Mouse (Mus musculus): ENCODE measurements around the gene Laptm5.

Laptm5 gene

DNA sequence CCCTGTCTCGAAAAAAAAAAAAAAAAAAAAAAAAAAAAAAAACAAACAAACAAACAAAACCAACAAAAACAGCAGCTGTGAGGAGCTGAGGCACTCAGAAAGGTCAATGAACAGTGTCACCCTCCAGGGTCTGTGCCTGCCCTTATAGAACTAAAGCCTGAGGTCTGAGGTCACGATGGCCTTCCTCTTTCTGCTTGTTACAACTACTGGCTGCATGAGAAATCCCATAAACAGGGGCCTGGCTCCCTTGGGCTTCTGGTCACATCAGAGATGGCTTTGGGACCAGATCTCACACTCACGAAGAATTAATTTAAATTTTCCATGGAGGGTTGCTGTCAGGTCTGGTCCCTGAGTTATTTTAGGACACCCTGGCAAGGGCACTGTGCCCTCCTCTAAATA is 13.5 kb upstream of the Laptm5 start:
- no peak for DNase-seq (ENCODE audit: low read depth, low spot score)

DNA sequence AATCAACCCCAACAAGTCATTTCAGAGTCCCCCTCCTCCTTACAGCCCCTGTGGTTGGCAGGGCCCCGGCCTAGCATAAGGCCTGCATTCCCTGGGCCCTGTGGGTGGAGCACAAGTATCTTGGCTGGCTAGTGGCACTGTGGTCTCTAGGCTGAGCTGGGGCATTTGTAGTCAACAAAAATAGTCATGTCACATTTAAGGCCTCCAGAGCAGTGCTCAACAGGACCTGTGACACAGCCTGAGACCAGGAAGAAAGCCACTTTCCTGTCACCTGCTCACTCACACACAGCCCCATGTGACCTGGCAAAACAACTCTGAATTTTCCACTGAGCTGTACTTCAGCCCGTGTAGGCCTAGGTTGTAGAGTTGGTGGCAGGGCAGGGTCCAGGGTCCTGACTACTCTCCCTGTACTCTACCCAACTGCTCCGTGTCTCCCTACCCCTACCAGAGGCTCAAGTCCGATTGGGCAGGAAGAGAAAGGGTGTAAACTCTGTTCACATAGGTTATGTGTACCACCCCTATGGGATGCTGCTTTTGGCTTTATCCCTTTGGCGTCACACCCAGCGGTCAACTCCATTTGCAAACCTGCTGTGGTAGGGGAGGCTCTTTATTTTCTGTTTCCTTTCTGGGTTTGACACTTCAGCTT is 13.0 kb upstream of the Laptm5 start:
- no peak for DNase-seq (ENCODE audit: low read depth, low spot score)

DNA sequence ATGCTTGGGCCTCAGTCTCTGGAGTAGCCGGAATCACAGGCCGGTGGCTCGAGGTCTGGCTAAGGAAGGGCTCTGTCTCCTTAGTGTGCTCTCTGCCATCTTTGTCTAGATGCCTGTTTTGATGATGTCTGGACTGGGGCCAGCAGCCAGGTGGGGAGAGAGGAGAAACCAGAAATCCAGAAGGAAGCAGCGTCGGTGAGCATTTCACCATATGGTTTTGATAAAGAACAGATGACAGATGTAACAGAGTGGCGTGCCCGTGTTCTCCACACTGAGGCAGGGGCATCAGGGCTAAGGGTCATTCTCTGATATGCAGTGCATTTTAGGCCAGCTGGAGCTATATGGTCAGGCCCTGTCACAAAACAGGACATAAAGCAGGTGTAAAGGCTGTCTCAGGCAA is 12.2 kb upstream of the Laptm5 start:
- DNase-seq (ENCODE audit: low read depth, low spot score), result no peak

DNA sequence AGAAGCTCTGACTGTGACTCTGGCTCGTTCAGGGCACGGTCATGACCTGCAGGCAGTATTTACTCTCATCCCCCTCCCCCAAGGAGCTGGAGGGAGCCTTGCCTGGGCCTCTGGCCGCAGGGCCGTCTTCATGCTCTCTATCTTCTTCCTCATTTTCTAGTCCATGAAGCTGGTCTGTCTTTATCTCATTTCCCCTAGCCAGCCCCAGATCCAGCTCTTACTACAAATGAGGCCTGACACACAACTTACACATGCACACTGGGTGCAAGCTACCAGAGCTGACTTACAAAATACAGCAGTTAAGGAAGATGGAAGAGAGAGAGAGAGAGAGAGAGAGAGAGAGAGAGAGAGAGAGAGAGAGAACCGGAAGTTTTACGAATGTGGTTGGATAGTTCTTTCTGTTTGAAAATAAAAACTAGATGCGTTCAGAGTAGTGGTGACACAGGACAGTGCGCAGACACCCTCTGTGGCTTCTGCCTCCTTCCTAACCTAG is 10.6 kb upstream of the Laptm5 start:
- no peak for DNase-seq (ENCODE audit: low read depth, low spot score)

DNA sequence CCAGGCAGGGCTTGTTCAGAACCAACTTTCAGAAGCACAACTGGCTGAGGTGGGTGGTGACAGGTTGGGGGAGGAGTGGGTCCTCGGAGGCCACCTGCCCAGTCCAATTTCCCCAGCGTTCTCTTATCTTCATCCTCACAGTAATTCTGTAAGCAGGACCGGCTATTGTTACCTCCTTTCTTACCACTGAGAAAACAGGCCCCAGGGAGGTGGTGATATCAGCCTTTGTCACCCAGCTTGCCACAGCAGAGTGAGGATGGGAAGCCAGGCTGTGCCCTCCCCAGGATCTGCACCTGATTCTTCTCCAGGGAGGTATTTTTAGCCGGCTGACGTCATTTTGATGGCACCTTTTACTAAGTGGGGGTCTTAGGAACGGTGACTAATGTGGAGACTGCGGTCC is 7.9 kb upstream of the Laptm5 start:
- no peak for DNase-seq (ENCODE audit: low read depth, low spot score)

DNA sequence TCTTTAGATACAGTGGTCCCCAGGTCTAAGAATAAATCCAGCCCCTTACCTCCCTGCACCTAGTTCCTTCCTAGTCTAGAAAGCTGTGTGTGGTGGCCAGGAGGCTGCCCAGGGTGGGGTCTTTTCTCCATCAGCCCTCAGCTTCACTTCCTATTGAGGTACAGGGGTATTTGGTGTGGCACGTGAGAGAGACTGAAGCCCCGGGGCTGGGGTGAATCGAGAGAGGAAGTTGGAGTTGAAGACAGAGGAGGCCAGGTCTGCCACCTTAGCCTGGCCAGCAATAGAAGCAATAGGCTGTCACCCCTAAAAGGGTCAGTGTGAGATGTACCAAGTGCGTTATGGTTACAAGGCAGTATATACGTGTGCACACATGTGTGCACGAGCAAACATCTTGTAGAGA is 7.0 kb upstream of the Laptm5 start:
- DNase-seq (ENCODE audit: low read depth, low spot score), result no peak

DNA sequence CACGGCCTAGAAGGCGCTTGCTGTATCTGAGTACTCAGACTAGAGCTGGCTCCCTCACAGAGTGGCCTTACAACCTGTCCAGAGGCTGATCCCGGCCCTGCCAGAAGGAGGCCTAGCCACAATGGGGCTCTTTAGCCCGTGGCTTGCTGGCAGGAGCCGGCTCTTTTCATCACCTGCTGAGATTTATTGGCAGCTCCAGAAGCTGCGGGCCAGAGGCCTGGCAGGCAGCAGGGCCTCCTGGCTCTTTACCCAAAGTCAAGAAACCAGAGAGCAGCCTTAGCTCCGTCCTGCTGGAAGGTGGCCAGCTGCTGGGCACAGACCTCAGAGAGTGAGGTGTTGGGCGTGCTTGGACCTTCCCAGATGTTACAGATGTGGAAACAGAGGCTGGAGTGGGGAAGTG is 6.6 kb upstream of the Laptm5 start:
- DNase-seq (ENCODE audit: low read depth, low spot score), result no peak

DNA sequence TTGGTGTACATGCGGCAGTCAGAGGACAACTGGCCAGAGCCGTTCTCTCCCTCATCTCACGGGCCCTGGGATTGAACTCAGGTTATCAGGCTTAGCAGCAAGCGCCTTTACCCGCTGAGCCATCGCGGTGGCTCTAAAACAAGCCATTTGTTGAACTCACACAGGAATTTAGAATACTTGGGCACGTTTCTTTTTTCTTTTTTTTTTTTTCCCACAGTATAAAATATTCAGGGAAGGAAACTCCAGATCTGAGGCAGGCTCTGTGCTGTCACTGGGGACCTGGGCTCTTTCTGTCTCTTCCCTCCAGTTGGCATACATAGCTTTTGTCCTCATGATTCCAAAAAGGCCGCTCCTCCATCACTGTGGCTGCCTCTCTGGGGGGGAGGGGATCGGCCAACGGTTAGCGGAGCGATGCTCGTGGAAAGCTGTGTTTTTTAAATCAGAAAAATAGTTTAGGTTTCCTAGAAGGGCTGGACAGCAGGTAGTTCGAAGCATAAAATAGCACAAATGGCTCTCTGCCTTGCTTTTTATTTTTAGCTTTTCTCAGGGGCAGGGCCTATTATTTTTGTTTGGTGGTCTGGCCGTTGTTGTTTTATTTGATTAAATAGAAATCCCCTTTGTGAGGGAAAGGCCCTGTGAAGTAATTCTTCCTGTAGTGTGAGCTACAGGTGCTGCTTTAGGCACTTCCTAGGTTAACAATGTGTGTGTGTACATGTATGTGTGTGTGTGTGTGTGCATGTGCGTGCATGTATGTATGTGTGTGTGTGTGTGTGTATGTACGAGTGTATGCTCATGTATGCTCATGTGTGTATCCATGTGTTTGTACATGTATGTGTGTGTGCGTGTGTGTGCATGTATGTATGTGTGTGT is 5.5 kb upstream of the Laptm5 start:
- no peak for DNase-seq (ENCODE audit: low read depth, low spot score)

DNA sequence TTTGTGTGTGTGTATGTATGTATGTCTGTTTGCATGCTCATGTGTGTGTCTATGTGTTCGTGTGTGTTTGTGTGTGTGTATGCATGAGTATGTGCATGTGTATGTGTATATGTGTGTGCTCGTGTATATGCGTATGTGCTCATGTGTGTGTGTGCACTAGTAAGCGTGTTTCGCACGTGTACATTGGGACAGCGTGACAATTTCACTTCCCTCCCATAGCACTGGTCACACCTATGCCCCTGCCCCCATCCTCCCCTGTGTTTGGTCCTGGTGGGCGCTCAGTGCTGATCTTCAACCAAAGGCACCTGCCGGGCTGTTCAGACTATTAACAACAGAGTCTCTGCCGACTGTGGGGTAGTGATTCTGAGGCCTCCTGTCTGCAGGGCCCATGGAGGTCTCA is 4.8 kb upstream of the Laptm5 start:
- no peak for DNase-seq (ENCODE audit: low read depth, low spot score)

DNA sequence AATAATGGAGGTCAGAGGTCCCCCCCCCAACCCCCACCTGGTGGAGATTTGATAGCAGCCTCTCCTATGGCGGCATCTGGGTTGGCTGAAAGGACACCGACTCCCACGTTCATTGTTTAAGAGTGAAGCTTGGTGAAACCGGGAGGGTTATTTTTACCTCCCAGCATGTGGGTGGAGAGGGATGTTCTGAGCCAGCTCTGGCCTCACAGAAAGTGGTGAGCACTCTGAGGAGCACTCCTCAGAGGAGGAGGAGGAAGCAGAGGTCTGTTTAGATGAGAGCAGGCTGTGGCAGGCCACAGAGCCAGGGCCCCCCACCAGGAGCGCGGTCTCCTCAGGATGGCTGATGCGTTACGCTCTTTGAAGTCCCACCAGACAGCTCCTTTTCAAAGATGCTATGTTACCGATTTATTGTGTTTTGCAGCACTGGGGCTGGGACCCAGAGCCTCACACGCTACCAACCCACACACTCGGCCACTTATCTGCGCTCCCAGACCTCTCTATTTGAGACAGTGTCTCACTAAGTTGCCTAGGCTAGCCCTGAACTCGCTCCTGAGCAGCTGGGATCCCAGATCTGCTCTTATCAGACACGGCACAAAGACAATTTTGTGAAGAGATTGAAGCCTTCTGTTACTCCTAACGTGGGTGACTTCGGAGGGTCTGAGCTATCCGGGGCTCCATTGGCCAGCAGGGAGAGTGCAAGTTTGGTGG is 3.6 kb upstream of the Laptm5 start:
- DNase-seq (ENCODE audit: low read depth, low spot score), result no peak

DNA sequence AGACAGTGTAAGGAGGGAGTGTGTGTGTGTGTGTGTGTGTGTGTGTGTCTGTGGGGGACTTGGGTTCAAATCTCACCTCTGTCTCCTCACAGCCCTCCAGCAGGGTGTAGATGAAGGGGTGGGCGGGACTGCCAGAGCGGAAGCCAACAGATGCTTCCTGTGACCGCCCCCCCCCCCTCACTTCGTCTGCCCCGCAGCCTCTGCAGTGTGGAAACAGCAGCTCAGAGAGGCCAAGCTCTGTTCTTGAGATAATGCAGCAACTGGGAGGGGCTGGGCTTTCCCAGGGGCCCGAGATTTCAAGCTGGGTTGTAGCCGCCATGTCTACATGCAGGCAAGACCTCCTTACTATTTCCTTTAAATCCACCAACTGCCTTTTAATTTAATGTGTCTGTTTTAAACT is 2.3 kb upstream of the Laptm5 start:
- no peak for DNase-seq (ENCODE audit: low read depth, low spot score)

DNA sequence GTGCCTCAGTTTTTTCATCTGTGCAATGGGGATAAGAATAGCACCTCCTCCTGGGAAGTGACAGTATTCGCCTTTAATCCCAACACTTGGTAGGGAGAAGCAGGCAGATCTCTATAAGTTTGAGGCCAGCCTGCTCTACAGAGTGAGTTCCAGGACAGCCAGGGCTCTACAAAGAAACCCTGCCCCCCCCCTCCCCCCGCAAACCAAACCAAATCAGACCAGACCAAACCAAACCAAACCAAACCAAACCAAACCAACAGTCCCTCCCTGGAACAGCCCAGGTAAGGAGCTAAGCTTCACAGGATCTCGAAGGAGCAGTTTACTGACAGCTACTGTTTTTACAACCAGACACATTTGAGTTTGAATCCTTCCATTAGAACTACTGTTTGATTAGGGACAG is 299 bp upstream of the Laptm5 start:
- DNase-seq (ENCODE audit: low read depth, low spot score), result no peak

DNA sequence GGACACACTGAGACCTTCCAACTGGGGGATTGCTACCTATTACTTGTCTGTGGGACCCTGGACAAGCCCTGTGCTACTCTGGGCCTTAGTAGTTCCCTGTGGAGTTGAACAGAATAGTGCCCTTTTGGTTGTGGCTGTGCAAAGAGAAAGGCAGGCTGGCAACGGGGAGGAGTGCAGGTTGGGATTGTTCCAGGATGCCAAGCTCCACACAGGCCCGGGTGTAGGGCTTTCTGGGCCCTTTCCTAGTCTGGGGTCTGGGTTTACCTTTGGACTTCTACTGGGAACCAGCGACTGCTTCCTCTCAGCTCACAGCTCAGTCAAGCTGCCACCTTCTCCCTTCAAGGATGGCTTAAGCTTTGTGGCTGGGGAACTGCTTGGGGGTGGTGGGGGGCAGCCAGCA is 586 bp downstream of the Laptm5 start:
- DNase-seq (ENCODE audit: low read depth, low spot score), result no peak

DNA sequence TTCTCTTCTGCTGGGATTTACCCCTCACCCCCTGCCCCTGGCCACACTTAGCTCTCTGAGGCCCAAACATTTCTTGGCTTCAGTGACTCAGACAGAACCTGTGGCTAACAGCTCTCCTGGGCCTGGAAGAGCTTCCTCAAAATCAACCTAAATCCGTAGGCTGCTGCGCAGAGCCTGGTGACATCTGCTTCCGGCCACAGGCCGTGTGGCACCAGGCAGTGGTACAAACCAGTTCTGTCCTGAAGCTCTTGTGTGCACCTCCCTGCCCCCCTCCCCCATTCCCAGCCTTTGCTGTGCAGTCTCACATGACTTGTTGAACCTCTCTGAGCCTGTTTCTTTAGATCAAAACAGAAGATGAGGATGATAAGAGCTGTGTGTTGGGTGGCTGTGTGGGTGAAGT is 1.1 kb downstream of the Laptm5 start:
- DNase-seq (ENCODE audit: low read depth, low spot score), result no peak

DNA sequence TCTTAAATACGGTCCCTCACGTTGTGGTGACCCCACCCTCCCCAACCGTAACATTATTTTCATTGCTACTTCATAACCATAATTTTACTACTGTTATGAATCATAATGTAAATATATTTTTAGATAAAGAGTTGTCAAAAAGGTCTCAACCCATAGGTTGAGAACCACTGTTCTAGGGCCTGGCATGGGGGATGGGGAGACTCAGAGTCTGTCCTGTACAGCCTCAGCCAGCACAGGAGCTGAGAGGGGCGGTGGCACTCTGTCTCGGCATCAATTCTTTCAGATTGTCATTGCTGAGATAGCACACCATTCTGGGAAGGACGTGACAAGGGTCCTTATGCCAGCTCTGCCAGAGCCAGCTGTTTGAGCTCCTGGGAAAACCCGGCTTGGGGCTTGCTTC is 1.6 kb downstream of the Laptm5 start:
- no peak for DNase-seq (ENCODE audit: low read depth, low spot score)

DNA sequence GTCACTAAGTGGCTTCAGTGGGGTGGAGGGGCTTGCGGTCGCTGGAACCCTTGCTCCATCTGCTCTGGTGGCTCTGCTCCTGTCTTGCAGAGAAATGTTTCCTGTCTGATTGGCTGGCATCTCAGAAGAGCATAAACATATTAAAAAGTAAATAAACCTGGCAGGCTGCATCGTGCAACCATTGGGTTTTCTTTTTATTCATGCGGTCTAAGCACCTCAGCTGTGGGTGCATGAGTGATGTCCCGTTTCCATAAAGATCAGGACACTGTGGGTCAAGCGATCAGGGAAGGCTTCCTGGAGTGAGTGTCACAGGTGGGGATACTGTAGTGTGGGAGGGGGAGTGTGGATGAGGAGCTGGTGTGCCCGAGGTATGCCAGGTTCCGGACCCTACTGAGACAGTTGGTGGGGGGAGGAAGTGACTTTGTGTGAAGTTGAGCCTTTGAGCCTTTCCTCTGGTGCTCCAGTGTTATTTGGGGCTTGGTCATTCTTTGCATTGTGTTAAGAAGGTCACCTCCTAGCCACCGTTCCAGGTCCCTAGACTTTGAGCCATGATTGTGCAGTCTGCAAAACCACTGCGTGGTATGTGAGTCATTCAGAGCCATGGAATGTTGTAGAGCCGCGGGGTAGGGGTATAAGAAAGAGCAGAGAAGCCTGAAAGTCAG is 2.2 kb downstream of the Laptm5 start:
- no peak for DNase-seq (ENCODE audit: low read depth, low spot score)

DNA sequence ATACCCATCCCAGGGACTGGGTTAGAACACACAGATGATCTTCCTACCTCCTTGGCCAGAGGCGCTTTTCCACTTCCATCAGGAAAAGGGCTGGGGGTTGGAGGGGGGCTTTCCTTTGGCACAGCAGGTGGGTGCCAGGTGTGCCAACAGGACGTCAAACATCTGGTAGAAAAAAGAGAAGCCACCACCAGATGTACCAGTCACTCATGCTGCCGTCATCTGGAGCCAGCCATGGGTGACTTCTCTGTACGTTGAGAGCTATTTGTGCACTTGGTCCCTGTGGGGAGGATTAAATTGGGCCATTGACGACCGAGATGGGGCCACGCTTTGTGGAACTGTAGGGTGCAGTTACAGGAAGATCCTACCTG is 2.7 kb downstream of the Laptm5 start:
- no peak for DNase-seq (ENCODE audit: low read depth, low spot score)

DNA sequence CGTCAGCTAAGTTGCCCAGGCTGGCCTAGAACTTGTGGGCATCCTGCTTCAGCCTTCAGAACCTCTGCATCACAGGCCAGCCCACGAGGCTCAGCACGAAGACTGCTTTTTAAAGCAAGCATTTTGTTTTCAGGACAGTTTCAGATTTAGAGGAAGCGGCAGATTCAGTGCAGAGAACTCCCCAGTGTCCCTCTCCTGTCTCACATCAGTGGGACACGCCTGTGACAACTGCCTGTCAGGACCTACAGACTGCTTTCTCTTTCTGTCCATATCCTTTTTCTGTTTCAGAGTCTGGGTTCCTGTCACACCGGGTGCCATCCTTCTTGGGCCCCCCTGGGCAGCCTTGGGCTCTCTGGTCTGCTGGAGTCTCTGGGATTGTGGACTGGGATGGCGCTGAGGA is 3.7 kb downstream of the Laptm5 start:
- DNase-seq (ENCODE audit: low read depth, low spot score), result no peak

DNA sequence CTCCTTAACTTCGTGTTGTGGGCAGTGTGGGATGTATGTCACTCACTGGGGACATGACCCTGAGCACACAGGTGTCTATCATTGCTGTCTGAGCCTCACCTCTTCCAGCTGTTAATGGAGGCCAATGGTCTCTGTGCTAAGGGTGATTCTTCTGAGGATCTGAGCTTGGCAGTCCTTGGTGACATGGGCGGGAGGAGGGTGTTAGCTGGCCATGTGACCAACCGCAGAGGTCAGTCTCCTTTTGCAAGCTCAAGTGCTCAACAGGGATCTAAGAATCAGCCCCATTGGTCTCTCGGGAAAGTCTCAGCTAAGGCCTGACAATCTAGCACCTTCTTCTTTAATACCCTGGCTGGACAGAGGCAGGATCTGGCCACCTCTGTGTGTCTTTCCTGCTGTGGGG is 4.6 kb downstream of the Laptm5 start:
- DNase-seq (ENCODE audit: low read depth, low spot score), result no peak

DNA sequence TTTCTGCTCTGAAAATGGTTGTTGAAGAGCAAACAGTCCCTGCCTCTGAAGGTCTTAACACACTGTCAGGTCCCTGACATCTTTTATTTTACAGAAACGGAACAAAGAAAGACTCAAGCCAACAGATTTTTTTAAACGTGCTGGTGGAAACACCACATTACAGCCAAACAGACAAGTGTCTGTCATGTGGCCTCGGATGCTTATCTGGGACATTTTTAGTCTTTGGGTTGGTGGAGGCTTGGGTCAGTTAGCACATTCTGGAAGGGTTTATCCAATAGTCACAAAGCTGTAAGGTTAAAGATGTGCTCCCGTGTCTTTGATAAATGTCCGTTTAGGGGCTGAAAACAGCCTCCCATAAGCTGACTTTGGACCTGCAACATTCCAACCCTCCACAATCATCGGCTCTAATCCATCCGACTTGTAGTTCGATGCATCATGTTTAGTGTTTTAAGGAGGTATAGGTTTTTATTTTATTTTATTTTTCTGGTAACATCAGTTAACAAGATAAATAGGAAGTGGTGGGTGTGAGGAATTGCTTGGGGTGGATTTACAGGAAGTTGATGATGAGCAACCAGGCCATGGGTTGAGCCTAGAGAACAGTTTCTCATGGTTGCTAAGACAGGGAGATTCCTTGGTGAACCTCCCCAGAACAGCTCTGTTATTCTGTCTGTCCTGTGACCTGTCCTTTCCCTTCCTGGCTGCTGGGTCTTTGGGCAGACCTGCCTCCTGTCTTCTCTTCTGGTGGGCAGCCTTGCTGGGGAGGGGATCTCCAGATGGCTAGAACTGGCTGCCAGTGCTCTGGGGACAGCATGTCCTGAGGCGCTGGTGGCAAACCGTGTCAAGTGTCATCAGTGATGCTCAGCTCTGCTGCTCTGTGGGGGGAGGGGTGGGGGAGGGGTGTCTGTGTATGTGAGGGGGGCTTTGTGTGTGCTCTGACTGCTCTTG is 6.2 kb downstream of the Laptm5 start:
- DNase-seq (ENCODE audit: low read depth, low spot score), result no peak

DNA sequence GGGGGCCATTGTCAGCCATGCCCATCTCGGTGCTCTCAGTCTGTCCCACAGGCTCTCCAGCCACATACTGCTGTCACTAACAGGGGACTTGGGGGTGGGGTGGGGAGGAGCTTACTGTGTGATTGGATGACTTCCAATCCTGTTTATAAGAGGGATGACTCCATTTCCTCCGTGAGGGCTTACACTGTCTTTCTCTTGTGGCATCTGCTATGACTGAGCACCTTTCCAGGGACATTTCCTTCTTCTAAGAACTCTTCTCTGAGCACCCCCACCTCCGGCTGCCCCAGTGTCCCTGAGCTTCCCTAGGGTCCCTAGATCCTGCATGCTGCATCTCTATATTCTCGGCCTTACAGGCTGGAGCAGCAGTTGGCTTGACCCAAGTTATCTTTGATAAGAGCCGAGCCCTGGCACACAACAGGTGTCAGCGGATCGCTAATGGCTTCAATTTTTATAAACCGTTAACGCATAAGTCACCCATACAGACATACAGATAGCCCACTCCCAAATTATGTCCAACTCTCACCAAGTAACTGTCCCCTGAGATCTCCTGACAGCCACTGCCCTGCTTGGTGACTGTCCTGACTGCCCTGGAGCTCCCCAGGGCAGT is 6.9 kb downstream of the Laptm5 start:
- no peak for DNase-seq (ENCODE audit: low read depth, low spot score)

Data from WW6 (cell line).